Mouse (Mus musculus) gastrocnemius, adult 18-20 months (tissue): Measurements from ENCODE around the gene C1s1. TPM values are rescaled to one million over a fixed set of nuclear protein-coding genes. Genes with fewer than 3 reads are reported as not detected.
"Not testable (repeated sequence)": the region's sequence is repeated elsewhere in the genome, so short reads cannot be mapped to it uniquely, and the experiment has no call there.

Source experiments
- DNase-seq: peaks from one replicate; pipeline ENCODE4 v3.0.0; 2021; ENCODE audit warnings: low spot score
- long read RNA-seq, 2 experiments: library from polyadenylated mRNA; stranded (forward); transcript quantifications; one replicate each; pipeline ENCODE4 v2.0.0; 2021
- total RNA-seq, 2 experiments: library from RNA; stranded (reverse); gene quantifications; 2 replicates each; pipeline ENCODE4 v1.2.3; 2021

Gene C1s1
- total RNA-seq: 10 to 100 TPM; 16.3 to 26.1 TPM
- long read RNA-seq, experiment 1, transcript C1s1-204 (12 exons, 2,906 nt): major isoform, 9 of 17 reads
- long read RNA-seq, experiment 1, partial matches to known transcripts: 1 of 17 reads
- long read RNA-seq, experiment 1, other reads (novel, unspliced or antisense): 3 of 17 reads
- long read RNA-seq, experiment 2, transcript C1s1-204 (12 exons, 2,906 nt): major isoform, 6 of 12 reads
- long read RNA-seq, experiment 2, partial matches to known transcripts: 1 of 12 reads
- long read RNA-seq, experiment 2, other reads (novel, unspliced or antisense): 4 of 12 reads

DNA sequence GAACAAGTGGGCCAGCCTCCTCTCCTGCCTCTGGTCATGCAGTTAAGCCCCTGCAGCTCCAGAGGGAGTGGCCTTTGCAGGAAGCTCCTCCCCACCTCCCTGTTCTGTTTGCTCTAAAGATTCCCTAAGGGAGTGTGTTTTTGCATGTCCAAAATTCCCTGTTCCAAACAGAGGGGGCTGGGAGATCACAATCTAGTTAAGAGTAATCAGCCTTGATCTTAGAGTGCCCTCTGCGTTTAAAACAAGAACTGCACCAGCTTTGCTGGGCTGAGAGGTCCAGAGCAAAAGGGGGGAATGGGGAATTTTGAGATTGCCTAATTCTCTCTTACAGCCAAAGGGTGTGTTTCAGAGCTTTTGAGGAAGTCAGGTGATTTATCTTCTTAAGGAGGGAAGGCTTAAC is at the start of gene C1s1:
Gene C1s1, minus strand, starts transcription at position 76 of the 400 bp plus-strand sequence.
- peak; percentile 80 for DNase-seq

DNA sequence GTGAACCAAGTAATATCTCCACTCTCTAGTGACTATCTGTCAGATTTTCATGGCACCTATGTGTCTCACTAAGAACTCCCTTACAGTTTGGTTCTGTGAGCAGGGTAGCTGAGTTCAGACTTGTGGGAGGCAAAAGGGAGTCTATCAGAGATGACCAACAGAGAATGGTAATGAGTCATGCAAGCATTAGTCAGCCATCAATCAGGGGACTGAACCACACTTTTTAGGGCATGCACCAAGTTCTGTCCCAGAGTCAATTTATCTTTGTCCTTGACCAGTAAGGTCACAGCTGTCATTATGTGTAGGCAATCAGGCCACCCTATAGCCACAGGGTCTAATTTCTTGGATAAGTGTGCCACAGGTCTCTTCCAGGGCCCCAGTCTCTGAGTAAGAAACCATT is 46.6 kb upstream of the C1s1 start:
- no peak for DNase-seq

DNA sequence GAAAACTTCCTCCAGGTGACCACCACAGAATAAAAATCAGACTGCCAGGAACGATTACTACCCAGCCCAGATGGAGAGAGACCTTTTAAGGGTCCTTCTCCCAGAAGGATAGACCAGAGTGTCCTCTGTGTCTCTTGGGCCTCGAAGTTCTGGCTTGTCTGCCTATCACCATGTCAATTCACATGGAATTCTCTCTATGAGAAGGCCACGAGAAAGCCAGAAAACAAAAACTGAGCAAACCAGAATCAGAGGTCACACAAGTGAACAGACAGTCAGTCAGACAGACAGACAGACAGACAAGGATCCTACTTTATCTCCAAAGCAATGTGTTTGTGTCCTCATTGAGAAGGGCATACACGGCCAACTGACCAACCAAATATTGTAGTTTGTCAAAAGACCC is 44.1 kb upstream of the C1s1 start:
- no peak for DNase-seq

DNA sequence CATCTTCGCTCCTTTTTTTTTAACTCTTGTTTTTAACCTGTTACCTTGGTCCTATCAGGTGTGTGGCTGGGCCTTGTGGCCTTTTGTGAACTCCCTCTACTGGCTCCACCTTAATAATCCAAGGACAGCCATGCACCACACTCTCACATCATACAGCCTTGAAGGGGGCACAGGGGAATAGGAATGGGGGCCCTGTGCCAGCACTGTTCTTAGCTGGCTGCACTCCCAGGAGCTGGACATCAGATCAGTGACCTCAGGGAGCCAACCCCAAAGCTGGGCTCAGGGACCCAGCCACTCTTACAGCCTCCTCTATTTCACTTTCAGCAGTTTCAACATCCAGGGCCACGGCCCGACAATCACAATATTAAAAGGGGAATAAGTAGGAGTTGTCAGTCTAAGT is 43.6 kb upstream of the C1s1 start:
- peak; percentile 20 for DNase-seq

DNA sequence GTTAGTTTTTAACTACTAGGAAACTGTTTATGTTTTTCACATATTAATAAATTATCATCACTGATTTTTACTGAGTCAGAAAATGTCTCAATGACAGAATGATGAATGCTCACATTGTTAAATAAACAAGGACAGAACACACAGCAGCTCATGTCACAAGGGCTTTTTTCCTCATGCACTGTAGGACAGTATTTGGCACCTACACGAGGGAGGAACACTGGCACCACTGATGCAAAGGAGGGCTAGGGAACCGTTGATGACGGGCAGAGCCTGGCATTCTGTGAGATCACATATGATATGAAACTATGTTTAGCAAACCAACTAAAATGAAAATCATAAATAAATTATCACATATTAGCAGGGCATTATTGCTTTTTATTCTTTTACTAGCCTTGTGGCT is 42.8 kb upstream of the C1s1 start:
- no peak for DNase-seq

DNA sequence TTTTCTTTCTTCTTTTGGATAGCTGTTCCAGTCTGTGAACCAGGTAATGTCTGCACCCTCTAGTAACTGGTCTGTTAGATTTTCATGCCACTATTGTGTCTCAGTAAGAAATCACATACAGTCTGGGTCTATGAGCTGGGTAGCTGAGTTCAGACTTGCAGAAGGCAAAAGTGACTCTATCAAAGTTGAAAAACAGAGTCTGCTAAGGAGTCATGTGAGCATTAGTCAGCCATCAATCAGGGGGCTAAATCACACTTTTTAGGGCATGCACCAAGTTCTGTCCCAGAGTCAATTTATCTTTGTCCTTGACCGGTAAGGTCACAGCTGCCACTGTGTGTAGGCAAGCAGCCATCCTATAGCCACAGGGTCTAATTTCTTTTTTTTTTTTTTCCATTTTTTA is 40.1 kb upstream of the C1s1 start:
- no peak for DNase-seq

DNA sequence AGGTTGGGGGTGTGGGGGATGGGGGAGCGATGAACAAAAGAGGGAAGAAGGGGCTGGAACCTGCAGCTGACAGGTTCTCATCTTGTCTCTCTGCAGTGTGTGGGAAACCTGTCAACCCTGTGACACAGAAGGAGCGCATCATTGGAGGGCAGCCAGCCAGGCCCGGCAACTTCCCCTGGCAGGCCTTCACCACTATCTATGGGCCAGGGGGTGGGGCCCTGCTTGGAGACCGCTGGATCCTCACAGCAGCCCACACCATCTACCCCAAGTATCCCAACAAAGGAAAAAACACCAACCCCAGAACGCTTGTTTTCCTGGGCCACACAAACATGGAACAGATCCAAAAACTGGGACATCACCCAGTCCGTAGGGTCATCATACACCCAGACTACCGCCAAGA is 38.0 kb upstream of the C1s1 start:
- DNase-seq: not testable (repeated sequence)

DNA sequence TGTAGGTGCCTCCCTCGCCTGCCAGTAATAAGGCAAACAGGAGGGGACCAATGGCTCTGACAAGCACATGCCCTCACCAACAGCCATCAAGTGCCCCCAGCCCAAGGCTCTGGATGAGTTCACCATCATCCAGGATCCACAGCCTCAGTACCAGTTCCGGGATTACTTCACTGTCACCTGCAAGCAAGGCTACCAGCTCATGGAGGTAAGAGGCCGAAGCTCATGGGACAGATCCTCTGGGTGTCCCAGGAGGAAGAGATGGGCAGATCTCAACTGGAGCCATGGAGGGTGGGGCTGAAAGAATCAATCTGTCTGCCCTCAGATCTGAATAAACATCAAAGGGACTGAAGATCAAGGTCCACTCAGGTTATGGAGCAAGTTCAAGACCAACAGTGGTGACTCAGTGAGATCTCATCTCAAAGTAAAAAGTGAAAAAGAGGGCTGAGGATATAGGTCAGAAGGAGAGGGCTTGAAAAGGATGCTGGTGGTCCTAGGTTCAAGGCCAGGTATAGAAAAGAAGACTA is 33.1 kb upstream of the C1s1 start:
- not testable (repeated sequence) for DNase-seq

DNA sequence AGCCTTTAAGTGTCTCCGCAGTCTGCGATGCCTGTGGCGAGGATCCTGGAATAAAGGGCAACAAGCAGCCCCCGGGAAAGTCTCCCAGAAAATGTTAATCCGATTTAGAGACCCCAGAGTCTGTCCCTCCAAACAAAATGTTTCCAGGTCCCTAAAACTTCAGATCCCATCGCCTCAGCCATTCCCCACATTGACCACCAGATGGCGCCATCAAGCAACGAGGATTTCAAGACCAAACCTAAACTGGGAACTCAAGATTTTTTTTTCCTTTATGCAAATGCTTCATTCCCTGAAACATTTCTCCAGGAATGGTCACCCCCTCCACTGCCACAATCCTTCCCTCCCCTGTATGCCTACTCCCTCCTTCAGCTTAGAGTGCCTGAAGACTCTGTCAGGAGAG is 27.9 kb upstream of the C1s1 start, which contains the start of gene C1rb:
Gene C1rb, plus strand, starts transcription at position 269 of the 400 bp plus-strand sequence.
- DNase-seq: peak; percentile 55

DNA sequence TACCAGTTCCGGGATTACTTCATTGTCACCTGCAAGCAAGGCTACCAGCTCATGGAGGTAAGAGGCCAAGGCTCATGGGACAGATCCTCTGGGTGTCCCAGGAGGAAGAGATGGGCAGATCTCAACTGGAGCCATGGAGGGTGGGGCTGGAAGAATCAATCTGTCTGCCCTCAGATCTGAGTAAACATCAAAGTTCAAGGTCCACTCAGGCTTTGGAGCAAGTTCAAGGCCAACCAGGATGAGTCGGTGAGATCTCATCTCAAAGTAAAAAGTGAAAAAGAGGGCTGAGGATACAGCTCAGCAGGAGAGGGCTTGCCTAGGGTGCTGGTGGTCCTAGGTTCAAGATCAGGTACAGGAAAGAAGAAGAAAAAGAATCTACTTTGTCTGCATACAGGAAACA is 19.5 kb upstream of the C1s1 start:
- DNase-seq: not testable (repeated sequence)

DNA sequence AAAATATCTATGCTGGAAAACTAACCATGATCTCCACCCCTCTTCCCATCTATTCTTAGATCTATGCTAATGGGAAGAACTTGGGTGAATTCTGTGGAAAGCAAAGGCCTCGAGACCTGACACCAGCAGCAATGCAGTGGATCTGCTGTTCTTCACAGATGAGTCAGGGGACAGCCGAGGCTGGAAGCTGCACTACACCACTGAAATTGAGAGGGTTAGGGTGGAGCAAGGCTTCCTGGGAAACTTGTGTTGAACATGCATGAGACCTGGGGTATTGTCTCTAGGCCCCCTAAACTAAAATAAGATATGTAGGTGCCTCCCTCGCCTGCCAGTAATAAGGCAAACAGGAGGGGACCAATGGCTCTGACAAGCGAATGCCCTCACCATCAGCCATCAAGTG is 19.0 kb upstream of the C1s1 start:
- not testable (repeated sequence) for DNase-seq

DNA sequence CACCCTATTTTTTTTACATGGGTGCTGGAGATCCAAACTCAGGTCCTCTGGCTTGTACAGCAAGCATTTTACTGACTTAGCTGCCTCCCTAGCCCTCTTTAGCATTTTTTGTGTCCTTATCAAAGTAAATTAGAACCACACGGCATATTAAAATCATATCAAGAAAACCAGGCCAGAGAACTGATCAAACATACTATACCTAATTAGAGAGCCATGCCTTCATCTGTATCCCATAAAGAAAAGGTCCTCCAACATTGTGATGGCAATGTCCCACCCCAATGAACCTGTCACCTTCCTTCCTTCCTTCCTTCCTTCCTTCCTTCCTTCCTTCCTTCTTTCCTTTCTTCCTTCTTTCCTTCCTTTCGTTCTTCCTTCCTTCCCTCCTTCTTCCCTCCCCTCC is 13.8 kb upstream of the C1s1 start:
- DNase-seq: not testable (repeated sequence)

DNA sequence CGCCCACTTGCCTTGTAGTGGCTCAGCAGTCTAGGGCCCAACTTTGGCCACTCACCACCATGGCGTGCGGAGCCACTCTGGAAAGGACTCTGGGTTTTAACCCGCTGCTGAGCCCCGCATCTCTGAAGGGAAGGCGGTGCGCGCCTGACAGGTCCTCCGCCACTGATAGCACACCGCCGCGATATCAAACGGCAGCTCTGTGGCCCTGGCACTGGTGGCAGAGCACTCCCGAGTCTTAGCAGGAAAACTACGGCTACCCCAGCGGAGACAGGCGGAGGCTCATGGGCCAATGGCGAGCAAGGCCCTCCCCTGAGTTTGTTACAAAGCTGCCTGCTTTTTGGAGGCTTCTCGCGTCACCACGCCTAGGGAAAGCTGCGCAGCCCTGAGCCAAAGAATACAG is 10.6 kb upstream of the C1s1 start:
- DNase-seq: no peak

DNA sequence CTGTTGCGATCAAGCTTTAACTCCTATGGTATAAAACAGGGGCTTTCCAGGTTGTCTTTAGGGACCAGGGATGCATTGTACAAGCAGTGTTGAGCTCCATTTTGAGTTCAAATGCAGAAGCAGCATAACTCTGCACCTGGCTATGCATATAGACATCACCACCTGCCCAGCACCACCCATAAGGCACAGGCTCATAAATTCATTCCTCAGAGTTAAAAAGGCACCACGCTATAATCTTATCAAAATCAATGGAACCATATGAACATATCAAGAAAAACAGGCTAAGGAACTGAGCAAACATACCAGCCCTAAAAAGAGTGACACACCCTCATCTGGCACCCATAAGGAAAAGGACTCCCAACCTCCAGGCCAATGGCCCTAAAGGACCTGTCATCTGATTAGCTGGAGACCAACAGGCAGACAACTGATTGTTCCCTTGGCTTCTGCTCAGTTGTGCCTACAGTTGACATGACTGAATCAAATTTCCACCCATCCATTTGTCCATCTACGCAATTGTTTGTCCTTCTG is 6.9 kb upstream of the C1s1 start:
- no peak for DNase-seq

DNA sequence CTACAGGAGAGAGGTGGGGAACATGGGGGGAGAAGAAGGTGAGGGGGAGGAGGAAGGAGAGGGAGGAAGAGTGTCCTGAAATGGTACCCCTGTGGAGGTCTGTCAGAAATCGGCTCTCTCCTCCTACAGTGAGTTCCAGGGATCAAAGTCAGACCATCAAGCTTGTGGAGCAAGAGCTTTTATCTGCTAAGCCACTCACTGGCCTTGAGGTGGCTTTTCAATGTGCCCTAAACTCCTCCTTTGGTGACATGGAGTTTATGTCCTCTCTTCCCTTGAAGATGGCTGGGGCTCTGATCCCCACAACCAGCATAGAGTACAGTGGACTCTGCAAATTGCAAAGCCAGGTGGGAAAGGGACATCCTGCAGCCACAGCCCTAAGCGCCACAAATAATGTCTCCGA is 5.8 kb upstream of the C1s1 start:
- DNase-seq: not testable (repeated sequence)

DNA sequence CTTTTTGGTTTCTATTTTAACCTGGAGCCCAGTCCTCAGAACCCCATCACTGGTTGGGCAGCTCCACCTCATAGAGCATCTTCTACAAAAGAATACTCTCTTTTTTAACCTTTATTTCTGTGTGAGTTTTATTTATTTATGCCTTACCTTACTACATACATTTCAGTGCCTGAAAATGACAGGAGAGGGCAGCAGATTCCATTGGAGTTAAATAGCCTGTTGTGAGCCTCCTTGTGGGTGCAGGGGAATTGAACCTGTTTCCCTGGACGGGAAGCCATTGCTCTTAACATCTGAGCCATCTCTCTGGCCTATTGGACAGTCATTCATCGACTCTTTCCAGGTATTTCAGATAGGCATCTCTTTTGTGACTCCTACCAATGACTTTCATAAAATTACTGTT is 3.3 kb upstream of the C1s1 start:
- DNase-seq: no peak

DNA sequence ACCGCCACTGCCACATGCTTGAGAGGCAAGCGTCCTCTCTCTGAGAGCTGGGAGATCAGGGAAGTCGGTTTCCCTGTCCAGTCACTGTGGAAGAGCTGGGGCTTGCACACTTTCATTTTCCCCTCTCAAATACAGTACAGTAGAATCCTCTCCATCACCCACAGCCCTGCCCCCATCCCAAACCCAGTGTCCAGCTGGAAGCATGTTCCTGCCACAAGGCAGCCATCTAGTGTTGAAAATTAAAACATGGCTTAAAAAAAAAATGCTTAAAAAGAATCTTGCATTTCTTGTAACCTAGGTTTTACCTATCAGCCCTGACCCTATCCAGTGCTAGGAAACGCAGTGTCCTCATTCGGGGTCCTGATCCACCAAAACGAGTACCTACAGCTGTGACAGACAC is 2.3 kb upstream of the C1s1 start:
- DNase-seq: peak; percentile 11

DNA sequence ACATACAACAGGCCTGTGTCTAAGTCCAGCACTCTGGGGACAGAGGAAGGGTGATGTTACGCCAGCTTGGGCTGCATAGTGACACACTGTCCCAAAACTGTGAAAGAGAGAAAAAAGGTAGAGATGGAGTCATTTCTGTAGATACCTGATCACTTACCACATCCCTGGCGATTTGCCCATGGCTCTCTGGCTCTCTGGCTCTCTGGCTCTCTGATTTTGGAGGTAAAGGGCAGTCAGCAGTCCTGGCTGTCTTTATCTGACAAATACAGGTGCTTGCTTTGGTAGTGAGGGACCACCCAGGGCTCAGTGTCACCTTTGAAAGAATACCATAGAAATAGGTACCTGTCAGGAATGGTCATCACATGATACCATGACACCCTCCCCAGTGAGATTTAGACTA is 983 bp downstream of the C1s1 start:
- DNase-seq: not testable (repeated sequence)

DNA sequence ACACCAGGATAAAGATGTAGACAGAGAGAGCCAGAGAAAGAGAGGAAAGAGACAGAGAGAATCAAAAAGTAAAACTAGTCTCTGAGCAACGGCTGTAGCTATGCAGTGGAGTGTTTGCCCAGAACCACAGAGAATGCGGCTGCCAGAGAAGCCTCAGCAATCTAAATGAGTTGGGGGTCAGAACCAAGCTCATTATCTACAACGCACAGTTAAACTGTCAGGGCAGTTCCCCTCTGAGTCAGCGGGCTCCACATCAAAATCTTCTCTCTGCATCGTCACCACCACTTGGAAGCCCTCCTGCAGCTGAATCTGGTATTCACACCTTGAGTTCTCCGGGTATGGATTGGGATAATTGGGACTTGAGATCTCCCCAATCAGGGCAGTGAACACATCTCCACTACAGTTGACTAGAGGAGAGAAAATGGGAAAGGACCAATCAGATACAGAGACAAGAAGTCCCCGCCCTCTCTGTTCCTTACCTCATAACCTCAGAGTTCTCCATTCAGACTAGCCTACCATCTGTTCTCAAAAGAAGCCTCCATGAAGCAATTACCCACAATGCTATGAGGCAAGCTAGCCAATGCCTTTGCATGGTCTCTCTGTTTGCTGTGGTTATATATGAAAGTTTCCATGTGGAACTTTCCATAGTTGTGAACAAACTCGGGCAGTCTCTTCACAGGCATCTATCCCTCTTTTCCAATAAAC is 5.9 kb downstream of the C1s1 start:
- not testable (repeated sequence) for DNase-seq

DNA sequence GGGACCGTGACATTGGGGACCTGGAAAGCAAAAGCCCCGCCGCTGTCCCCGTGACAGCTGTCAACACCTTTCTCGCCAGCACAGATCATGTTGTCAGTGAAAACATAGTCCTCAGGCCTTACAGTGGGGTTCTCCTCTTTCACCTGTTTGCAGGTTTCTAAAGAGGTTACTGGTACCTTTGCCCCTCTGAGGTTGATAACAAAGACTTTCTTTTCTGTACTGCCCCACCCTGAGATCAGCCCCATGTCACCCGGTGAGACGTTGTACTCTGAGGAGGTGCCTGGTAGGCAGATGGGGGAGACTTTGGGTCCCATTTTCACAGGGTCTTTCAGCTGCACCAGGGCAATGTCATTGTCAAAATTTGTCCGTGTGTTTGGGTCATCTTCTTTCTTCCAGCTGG is 11.1 kb downstream of the C1s1 start:
- DNase-seq: no peak

DNA sequence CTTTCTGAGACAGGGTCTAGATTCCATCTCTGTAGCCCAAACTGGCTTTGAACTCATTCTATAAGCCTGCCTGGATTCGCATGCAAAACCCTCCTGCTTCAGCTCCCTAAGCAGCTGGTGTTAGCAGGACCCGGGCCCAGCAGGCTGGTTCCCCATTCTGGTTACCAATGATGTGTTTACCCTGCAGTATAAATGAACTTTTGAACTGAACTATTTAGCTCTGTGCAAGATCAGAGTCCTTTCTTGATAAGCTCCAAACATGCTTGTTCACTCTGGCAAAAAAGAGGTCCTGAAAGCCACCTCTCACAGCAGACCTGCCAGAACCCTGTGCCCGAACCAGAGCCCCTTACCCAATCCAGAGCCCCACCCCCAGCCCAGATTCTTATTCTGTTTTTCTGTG is 14.3 kb downstream of the C1s1 start:
- no peak for DNase-seq

DNA sequence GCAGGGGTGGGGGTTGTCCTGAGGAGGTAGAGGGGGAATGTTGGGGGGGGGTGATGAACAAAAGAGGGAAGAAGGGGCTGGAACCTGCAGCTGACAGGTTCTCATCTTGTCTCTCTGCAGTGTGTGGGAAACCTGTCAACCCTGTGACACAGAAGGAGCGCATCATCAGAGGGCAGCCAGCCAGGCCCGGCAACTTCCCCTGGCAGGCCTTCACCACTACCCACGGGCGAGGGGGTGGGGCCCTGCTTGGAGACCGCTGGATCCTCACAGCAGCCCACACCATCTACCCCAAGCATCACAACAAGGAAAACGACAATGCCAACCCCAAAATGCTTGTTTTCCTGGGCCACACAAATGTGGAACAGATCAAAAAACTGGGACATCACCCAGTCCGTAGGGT is 20.1 kb downstream of the C1s1 start:
- not testable (repeated sequence) for DNase-seq

DNA sequence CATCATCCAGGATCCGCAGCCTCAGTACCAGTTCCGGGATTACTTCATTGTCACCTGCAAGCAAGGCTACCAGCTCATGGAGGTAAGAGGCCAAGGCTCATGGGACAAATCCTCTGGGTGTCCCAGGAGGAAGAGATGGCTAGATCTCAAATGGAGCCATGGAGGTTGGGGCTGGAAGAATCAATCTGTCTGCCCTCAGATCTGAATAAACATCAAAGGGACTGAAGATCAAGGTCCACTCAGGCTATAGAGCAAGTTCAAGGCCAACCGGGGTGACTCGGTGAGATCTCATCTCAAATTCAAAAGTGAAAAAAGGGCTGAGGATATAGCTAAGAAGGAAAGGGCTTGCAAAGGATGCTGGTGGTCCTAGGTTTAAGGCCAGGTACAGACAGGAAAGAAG is 24.4 kb downstream of the C1s1 start:
- DNase-seq: not testable (repeated sequence)
